Mouse (Mus musculus): Measurements from ENCODE around the gene Timp2.

Gene Timp2

GRCm38 (mm10) chr11:118369251-118369650 is 13.7 kb upstream of the Timp2 start:
- DNase-seq (ENCODE audit: low spot score) = no peak

- peak; percentile 45 for DNase-seq (ENCODE audit: low spot score)
These were observed 12.8 kb upstream of the Timp2 start for GRCm38 (mm10) chr11:118368330-118368729.

GRCm38 (mm10) chr11:118366559-118366958 is 11.0 kb upstream of the Timp2 start:
- DNase-seq (ENCODE audit: low spot score) = no peak

GRCm38 (mm10) chr11:118366108-118366507 is 10.6 kb upstream of the Timp2 start:
- no peak for DNase-seq (ENCODE audit: low spot score)

- peak; percentile 70 for DNase-seq (ENCODE audit: low spot score)
These were observed 9.6 kb upstream of the Timp2 start for GRCm38 (mm10) chr11:118365171-118365570.

- DNase-seq (ENCODE audit: low spot score) = no peak
These were observed 8.5 kb upstream of the Timp2 start for GRCm38 (mm10) chr11:118364021-118364420.

GRCm38 (mm10) chr11:118362971-118363518 is 7.5 kb upstream of the Timp2 start:
- peak; percentile 77 for DNase-seq (ENCODE audit: low spot score)

- no peak for DNase-seq (ENCODE audit: low spot score)
These were observed 7.0 kb upstream of the Timp2 start for GRCm38 (mm10) chr11:118362501-118362900.

- DNase-seq (ENCODE audit: low spot score) = no peak
These were observed 5.4 kb upstream of the Timp2 start for GRCm38 (mm10) chr11:118360907-118361341.

- DNase-seq (ENCODE audit: low spot score) = no peak
These were observed 5.0 kb upstream of the Timp2 start for GRCm38 (mm10) chr11:118360491-118360890.

- peak; percentile 86 for DNase-seq (ENCODE audit: low spot score)
These were observed 335 bp downstream of the Timp2 start for GRCm38 (mm10) chr11:118355205-118355604.

GRCm38 (mm10) chr11:118354636-118355191 is 826 bp downstream of the Timp2 start:
- peak; percentile 36 for DNase-seq (ENCODE audit: low spot score)

GRCm38 (mm10) chr11:118349494-118349893 is 6.0 kb downstream of the Timp2 start:
- no peak for DNase-seq (ENCODE audit: low spot score)

GRCm38 (mm10) chr11:118348877-118349276 is 6.7 kb downstream of the Timp2 start:
- DNase-seq (ENCODE audit: low spot score) = peak; percentile 29

GRCm38 (mm10) chr11:118348419-118348818 is 7.1 kb downstream of the Timp2 start:
- no peak for DNase-seq (ENCODE audit: low spot score)

GRCm38 (mm10) chr11:118347911-118348310 is 7.6 kb downstream of the Timp2 start:
- no peak for DNase-seq (ENCODE audit: low spot score)

GRCm38 (mm10) chr11:118347391-118347790 is 8.1 kb downstream of the Timp2 start:
- no peak for DNase-seq (ENCODE audit: low spot score)

GRCm38 (mm10) chr11:118346395-118347096 is 9.0 kb downstream of the Timp2 start:
- DNase-seq (ENCODE audit: low spot score) = no peak

GRCm38 (mm10) chr11:118345693-118346092 is 9.8 kb downstream of the Timp2 start:
- DNase-seq (ENCODE audit: low spot score) = no peak

GRCm38 (mm10) chr11:118343629-118344028 is 11.9 kb downstream of the Timp2 start:
- no peak for DNase-seq (ENCODE audit: low spot score)

GRCm38 (mm10) chr11:118342400-118342981 is 13.0 kb downstream of the Timp2 start, which contains the start of gene Cep295nl:
TSS of gene Cep295nl (minus strand) at chr11:118342500.
- DNase-seq (ENCODE audit: low spot score) = peak; percentile 57

GRCm38 (mm10) chr11:118337491-118338168 is 17.9 kb downstream of the Timp2 start:
- no peak for DNase-seq (ENCODE audit: low spot score)
